Mouse (Mus musculus): ENCODE results near the gene Ciz1.

DNA sequence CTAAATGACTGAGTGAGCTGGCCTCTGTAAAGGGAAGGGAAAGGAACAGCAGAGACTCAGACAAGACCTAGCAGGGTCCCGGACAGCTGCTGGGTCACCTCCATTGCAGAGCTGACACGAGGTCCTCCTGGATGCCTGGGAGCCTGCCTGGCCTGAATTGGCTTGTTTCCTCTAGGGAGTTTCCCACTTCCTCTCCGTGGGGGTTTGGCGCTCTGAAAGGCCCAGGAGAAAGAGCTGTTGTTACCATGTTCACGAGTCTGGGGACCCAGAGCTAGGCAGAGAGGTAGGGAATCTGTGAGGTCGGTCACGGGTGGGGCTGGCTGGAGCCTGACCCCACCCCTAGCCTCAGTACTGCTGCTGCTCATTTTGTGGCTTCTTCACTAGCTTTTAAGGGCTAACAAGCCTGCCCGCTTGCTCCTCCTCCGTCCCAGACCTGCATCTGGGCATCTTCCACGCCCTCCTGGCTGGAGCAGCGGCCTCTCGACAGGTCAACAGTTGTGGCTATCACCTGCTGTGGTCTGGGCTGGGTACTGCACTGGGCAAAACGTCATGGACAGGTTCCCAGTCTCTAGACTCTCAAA is 1.6 kb upstream of the Ciz1 start:
- no peak for TF ChIP-seq POLR2A (IDR thresholded peaks at IDR 0.05; ENCODE audit: low read depth, low read length)
- TF ChIP-seq CTCF (IDR thresholded peaks at IDR 0.05; ENCODE audit: extremely low read depth, insufficient read depth, insufficient read length, insufficient replicate concordance), result no peak

All from spleen, adult 2 months (tissue).